8 mouse cellular contexts compared by ENCODE assay signal in the genomic region with DNA sequence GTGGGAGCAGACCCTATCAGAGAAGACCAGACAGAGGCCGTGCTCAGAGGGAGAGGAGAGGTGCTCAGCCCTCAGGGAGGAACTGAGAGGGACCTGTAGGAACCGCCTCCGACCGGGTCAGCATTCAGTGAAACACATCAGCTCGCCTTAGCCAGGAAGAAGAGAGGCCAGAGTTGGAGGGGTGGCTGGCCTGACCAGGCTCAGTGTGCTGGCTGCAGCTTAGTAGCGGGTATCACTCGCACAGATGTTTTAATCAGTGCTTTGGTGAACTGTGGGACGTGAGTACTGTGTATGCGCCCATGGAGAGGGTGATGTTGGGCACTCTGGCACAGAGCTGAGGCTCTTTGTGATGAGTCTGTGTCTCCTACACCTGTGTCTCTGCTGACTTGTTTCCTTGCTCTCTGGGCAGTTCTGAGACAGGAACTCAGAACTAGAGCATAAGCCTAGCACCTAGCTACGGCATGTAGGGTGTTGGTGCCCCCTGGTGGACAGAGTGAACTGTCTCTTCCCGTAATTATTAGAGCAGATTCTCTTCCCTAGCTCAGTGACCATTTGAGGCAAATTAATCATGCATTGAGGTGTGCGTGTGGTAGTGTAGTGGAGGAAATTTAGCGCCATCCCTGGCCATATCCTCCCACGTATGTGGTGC. TPM values are rescaled to one million over a fixed set of nuclear protein-coding genes. Genes with fewer than 3 reads are reported as not detected.
DNase-seq lines count a peak whose midpoint lies in the region; ATAC-seq lines count a peak whose summit lies in the region.

No protein-coding gene starts in this region.

- no peak overlapping the region for H3K4me2 ChIP-seq in heart, embryonic 12.5 days
- H3K4me2 ChIP-seq in kidney, embryonic 16.5 days (replicated peaks; ENCODE audit: low read depth, low read length) = no peak overlapping the region
- H3K4me2 ChIP-seq in liver, embryonic 12.5 days = no peak overlapping the region
- no peak overlapping the region for H3K4me2 ChIP-seq in stomach, embryonic 15.5 days

- no peaks in the 10 kb centered on the region for H3K27me3 ChIP-seq in heart, embryonic 12.5 days (replicated peaks)
- no peaks in the 10 kb centered on the region for H3K27me3 ChIP-seq in kidney, embryonic 16.5 days (ENCODE audit: insufficient read depth, low read length)
- H3K27me3 ChIP-seq in liver, embryonic 12.5 days (replicated peaks) = no peaks in the 10 kb centered on the region
- no peaks in the 10 kb centered on the region for H3K27me3 ChIP-seq in stomach, embryonic 15.5 days (replicated peaks)

- H3K4me3 ChIP-seq in heart, embryonic 12.5 days = no peak overlapping the region
- no peak overlapping the region for H3K4me3 ChIP-seq in kidney, embryonic 16.5 days (ENCODE audit: low read length)
- no peak overlapping the region for H3K4me3 ChIP-seq in liver, embryonic 12.5 days
- no peak overlapping the region for H3K4me3 ChIP-seq in stomach, embryonic 15.5 days (replicated peaks)

- peak; percentile 79 for ATAC-seq in erythroblast, adult 5-6 weeks (replicated peaks; ENCODE audit: low FRiP score, poor library complexity, severe bottlenecking)
- ATAC-seq in heart, embryonic 12.5 days (ENCODE audit: insufficient number of reproducible peaks, low FRiP score) = peak; percentile 42; the same call in 1 of the 2 replicates
- peak; percentile 39 for ATAC-seq in kidney, embryonic 16.5 days (ENCODE audit: low FRiP score, low TSS enrichment)
- ATAC-seq in liver, embryonic 12.5 days = peak; percentile 48
- ATAC-seq in stomach, embryonic 15.5 days (ENCODE audit: insufficient read depth, low FRiP score, low read depth) = peak; percentile 54

- peaks cover 97% of the 10 kb centered on the region for H3K36me3 ChIP-seq in heart, embryonic 12.5 days
- H3K36me3 ChIP-seq in kidney, embryonic 16.5 days (ENCODE audit: insufficient read depth, low read length) = peaks cover 57% of the 10 kb centered on the region
- H3K36me3 ChIP-seq in liver, embryonic 12.5 days = peaks cover 100% of the 10 kb centered on the region
- H3K36me3 ChIP-seq in stomach, embryonic 15.5 days = peaks cover 55% of the 10 kb centered on the region

- WGBS in heart, embryonic 12.5 days = 53% methylated on average over 14 of the region's 14 CpGs
- 48% methylated on average over 14 of the region's 14 CpGs for WGBS in kidney, embryonic 16.5 days
- 53% methylated on average over 14 of the region's 14 CpGs for WGBS in liver, embryonic 12.5 days (ENCODE audit: insufficient replicate concordance)
- 48% methylated on average over 14 of the region's 14 CpGs for WGBS in stomach, embryonic 15.5 days

- H3K9me3 ChIP-seq in heart, embryonic 12.5 days (replicated peaks) = no peaks in the 10 kb centered on the region
- no peaks in the 10 kb centered on the region for H3K9me3 ChIP-seq in kidney, embryonic 16.5 days (ENCODE audit: low read length)
- H3K9me3 ChIP-seq in liver, embryonic 12.5 days (replicated peaks) = no peaks in the 10 kb centered on the region
- H3K9me3 ChIP-seq in stomach, embryonic 15.5 days = no peaks in the 10 kb centered on the region

- no peak overlapping the region for H3K27ac ChIP-seq in heart, embryonic 12.5 days (ENCODE audit: poor library complexity, severe bottlenecking)
- H3K27ac ChIP-seq in kidney, embryonic 16.5 days (ENCODE audit: low read length) = no peak overlapping the region
- peak overlapping the region; percentile 37 for H3K27ac ChIP-seq in liver, embryonic 12.5 days
- H3K27ac ChIP-seq in stomach, embryonic 15.5 days = no peak overlapping the region

- DNase-seq in CD4-positive helper T cell, adult 2 months (ENCODE audit: low read depth, low spot score) = peak; percentile 72
- peak; percentile 94 for DNase-seq in brain, adult 2 months (ENCODE audit: low read depth, low spot score)
- peak; percentile 82 for DNase-seq in neural tube, embryonic 10.5 days (ENCODE audit: extremely low spot score, low spot score)

- H3K4me1 ChIP-seq in heart, embryonic 12.5 days (replicated peaks) = peaks cover 8% of the 10 kb centered on the region; the same call in 1 of the 2 replicates
- no peaks in the 10 kb centered on the region for H3K4me1 ChIP-seq in kidney, embryonic 16.5 days (ENCODE audit: insufficient read depth, low read length)
- H3K4me1 ChIP-seq in liver, embryonic 12.5 days = peaks cover 16% of the 10 kb centered on the region
- H3K4me1 ChIP-seq in stomach, embryonic 15.5 days = no peaks in the 10 kb centered on the region

- no peak overlapping the region for H3K9ac ChIP-seq in heart, embryonic 12.5 days
- no peak overlapping the region for H3K9ac ChIP-seq in kidney, embryonic 16.5 days (replicated peaks; ENCODE audit: low read length)
- H3K9ac ChIP-seq in liver, embryonic 12.5 days = no peak overlapping the region
- H3K9ac ChIP-seq in stomach, embryonic 15.5 days = no peak overlapping the region

RNA-seq across cellular contexts. Expression of a gene that starts 31.4 kb away (rescaled TPM):
- not detected in 2 replicates for total RNA-seq in erythroblast, adult 5-6 weeks (2015; ENCODE audit: low replicate concordance)
- total RNA-seq in erythroblast, adult 5-6 weeks (2017; ENCODE audit: low replicate concordance) = not detected in 2 replicates
- polyA plus RNA-seq in heart, embryonic 12.5 days (2016; fragmentation: Nextera tagmentation; extraction: Ambion mirVana) = 0.90 and 1.00 TPM in 2 replicates
- 0.75 and 1.3 TPM in 2 replicates for polyA plus RNA-seq in kidney, embryonic 16.5 days (2015; fragmentation: Nextera tagmentation; extraction: Ambion mirVana)
- 1.3 and 1.4 TPM in 2 replicates for polyA plus RNA-seq in liver, embryonic 12.5 days (2016; fragmentation: Nextera tagmentation; extraction: Ambion mirVana)
- polyA plus RNA-seq in stomach, embryonic 15.5 days (2015; fragmentation: Nextera tagmentation; extraction: Ambion mirVana) = 0.71 and 0.89 TPM in 2 replicates

RNA-seq across cellular contexts. Expression of a gene that starts 53.4 kb away (rescaled TPM):
- total RNA-seq in erythroblast, adult 5-6 weeks (2015; ENCODE audit: low replicate concordance) = 21.3 and 21.9 TPM in 2 replicates
- 25.6 and 30.2 TPM in 2 replicates for total RNA-seq in erythroblast, adult 5-6 weeks (2017; ENCODE audit: low replicate concordance)
- 12.4 and 12.5 TPM in 2 replicates for polyA plus RNA-seq in heart, embryonic 12.5 days (2016; fragmentation: Nextera tagmentation; extraction: Ambion mirVana)
- 6.0 and 6.2 TPM in 2 replicates for polyA plus RNA-seq in kidney, embryonic 16.5 days (2015; fragmentation: Nextera tagmentation; extraction: Ambion mirVana)
- polyA plus RNA-seq in liver, embryonic 12.5 days (2016; fragmentation: Nextera tagmentation; extraction: Ambion mirVana) = 17.3 and 19.7 TPM in 2 replicates
- polyA plus RNA-seq in stomach, embryonic 15.5 days (2015; fragmentation: Nextera tagmentation; extraction: Ambion mirVana) = 6.1 and 6.2 TPM in 2 replicates
